Mouse (Mus musculus) cerebellum, adult (tissue): ENCODE measurements around the gene Prickle1.

Source experiments
- ATAC-seq: cut with Nextera tagmentation; 2 replicates; pipeline ENCODE4 v1.9.2; 2017; ENCODE audit warnings: mild to moderate bottlenecking, moderate library complexity, mixed read lengths; ENCODE audit not compliant: insufficient number of reproducible peaks, low FRiP score, low TSS enrichment

The Prickle1 gene

DNA sequence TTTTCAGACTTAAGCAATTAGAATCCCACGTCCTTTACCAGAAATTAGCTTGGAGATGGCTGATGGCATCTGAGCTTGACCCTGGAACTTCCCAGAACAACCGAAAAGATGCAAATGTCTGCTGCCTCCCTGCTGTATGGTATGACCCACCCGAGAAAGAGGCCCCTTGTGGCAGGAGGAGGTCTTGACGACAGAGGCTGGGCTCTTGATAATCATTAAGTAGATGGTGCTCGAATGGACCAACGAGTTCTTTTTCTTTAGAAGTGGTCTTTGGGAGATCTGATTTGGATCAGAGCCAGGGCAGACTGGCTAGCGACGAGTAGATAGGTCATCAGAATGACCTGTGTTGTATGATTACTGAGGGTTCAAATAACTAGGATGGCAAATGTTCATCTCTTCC lies 40.0 kb downstream of the Prickle1 start:
- ATAC-seq = no peak

DNA sequence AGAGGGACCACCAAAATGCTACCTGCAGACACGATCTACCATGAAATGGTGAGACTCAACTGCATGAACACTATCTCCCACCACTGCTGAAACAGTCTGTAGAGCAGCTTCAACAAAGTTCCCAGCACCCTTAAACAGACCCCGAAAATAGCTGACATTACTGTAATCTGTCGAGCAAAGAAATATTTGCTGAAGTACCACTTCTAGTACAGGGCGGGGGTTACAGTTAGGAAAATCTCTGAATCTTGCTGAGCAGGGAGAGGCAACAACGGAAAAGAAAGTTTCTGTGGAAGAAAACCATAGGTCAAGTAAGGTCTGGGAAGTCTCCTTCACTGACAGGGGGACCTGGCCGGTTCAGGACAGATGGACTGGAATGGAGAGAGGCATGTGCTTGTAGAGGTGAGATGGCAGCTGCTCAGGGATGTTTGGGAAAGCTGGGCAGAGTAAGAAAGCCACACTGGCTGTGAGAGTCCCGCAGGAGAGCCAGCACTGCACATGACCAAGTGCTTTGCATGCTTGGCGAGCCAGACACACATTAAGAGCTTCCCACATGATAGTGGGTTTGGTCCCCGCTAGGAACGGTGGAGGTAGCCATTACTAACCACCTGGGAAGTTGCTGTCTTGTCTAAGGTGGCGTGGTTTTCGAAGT lies 41.4 kb downstream of the Prickle1 start:
- ATAC-seq = no peak

DNA sequence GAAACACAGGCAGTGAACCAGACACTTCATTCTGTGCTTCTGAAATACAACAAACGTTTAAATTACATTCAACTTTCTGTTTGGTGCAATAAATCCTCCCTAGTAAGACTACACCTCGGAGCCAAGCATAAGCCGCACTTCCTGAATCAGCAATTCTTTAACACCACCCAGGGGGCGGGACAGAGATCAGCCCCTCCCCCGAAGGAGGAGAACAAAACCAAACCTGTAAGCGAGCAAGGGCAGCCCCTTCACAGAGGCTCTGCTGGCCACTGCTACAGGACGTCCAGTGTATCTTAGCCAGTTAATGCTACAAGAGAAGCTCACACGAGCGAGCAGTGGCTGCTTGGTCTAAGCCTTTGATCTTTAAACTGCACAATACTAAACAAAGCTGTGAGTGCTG lies 43.5 kb downstream of the Prickle1 start:
- no peak for ATAC-seq

DNA sequence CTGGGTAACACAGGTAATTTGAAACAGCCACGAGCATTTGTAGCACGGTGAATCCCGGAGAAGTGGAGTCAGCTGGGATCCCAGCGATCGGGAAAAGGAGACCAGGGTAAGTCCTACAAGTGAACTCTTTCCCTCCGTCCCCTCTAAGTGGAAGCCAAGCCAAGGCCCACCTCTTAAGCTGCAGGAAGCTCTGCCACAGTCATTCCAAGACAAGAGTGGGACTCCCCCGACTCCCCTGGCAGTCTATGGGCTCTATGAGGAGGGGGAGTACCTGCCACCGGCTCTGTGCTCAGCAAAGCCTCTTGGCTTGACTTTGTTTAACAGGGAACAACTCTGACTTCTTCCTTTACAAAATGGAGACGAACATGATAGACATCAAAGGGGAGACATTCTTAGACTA lies 47.4 kb downstream of the Prickle1 start:
- no peak for ATAC-seq

DNA sequence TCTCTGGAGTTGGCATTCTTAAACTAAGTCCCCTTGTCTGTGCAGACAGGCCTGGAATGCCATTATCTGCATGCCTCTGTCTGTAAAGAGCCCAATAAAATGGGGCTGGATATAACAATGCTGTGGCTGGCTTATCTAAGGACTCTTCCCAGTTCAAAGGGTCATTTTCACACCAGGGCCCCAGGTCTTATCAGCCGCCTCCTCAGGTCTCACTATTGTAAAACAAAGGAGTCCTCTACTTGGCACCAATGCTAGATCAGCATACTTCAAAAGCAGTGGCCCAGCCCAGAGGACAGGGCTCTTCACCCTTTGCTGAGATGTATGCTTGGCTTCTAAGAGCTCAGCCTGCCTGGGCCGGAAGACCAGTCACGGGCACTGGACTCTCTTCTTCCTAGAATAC lies 56.3 kb downstream of the Prickle1 start:
- ATAC-seq = no peak

DNA sequence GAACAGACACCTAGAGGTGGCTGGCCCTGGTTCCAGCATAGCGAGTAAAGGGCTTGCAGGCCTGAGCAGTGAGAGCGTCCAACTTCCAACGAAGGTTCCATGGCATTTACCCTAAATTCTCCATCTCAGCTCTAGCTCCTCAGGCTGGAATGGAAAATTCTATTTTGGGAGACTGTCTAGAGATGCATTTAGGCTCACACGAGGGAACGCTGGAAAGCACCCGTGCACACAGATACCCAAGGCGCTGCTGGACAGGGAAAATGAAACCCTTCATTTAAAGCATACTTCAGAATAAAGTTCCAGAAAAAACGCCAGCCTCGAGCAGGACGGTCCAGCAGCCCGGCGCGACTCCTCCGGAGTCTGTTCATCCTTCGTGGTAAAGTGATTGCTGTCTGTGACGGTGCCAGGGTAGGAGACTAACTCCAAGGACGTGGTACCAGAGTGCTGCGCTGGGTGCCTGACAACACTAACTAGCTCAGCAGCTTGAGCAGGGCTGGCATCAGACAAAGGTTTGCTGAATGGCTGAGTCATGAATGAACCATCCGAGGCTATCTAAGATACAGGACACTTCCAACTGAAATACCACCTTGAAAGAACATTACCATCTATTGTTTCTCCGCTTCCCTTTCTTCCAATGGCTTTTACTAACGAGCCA lies 57.0 kb downstream of the Prickle1 start:
- no peak for ATAC-seq

DNA sequence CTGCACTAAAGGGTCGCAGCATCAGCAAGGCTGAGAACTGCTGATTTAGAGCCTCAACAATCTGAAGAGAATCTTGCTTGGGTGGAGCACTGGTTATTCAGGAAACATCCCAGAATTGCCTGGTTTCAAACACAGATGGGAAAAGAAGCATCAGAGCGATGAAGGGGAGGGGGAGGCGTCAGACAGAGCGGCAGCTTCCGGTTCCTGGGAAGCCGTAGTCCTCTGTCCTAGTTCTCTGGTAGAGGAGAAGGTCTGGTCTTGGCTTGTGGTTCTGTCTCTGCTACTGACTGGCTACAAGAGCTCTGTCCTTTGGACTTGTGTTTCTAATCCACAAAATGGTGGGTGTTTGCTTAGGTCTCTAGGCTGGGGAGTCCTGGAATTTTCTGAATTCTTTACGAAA lies 57.9 kb downstream of the Prickle1 start:
- no peak for ATAC-seq

DNA sequence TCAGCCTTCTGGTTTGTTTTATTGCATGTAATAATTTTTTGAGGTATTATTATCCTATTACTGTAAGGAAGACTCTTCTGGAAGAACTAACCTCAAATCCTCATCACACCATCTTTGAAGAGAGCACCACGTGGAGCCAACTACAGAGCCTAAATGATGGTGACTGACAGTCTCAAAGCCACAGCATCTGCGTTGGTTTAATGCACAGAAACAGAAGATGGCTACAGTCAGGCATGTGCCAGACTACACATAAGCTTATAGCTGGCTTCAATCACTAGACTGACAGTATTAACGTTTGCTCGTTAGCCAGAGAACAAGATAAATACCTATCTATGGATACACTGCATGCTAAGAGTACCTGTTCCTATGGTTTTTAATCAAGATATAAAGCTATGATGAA lies 59.5 kb downstream of the Prickle1 start:
- no peak for ATAC-seq

DNA sequence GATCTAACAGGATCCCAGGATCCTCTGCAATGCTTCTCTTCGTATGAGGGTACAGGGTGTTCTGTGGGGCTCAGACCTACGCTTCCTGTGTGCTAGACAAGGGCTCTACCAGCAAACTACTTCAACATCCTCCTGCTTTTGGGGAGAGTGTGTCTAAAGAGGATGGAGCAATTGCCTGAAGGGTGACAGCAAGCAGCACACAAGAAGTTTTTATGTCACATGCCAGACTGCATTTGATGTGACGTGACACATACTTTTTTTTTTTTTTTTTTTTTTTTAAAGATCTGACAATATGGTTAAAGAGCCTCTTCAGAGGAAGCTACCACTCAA lies 65.0 kb downstream of the Prickle1 start:
- no peak for ATAC-seq

DNA sequence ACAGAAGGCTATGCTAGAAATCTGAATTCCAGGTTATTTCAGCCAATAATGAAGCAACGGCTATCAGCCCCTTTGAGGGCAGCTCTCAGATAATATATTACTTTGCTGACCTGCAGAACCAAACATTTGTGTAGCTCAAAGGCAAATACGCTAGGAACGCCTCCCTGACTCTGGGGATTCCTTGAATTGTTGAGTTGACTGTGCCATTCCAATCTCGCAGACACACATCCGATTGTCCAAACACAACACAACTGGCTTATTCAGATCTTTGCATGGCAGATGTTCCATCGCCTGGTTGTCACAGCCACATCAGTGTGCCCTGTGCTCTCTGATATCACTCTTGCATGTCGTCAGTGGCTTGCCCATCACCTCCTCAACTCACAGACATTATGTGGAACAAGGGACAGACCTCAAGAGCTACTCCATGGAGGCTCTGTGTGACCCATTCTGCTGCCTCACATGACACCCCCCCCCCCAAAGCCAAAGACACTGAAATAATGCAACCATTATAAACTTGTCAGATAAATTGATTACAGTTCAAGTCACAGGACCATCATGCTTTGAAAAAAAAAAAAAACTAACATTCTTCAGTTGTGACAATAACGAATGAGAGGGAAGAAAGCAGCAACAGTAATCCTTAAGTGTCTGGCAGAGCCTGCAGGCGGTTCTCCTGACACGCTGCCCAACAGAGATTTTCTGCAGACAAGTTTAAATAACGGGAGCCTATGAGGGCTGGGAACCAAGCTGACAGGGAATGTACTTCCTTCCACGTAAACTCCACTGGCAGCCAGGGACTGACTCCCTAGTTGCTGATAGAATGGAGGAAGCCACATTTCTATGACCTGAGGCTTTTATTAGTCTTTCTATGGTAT lies 65.6 kb downstream of the Prickle1 start:
- no peak for ATAC-seq

DNA sequence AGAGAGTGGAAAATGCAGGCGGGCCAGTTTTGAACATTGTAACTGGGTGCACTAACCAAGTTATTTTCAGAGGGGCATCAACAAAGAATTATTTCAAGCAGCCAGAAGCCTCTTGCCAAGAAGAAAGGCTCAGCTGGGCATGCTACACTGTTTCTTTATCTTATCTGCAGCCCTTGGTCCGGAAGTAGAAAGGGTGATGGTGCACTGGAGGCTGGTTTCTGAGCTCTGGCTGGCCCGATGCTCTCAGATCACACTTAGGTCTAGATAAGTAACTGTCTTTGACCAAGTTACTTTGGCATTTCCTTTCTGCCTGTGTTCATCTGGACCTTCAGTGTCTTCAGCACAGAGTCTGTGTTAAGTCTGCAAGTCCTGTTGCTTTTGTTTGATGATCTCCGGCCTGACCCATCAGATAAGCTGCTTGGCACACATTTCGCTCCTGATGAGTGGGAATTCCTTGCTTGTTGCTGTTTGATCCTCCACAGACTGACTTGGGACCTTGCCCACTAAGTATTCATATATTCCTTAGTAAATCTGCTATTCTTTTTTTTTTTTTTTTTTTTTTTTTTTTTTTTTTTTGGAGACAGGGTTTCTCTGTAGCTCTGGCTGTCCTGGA lies 70.3 kb downstream of the Prickle1 start:
- ATAC-seq = no peak

DNA sequence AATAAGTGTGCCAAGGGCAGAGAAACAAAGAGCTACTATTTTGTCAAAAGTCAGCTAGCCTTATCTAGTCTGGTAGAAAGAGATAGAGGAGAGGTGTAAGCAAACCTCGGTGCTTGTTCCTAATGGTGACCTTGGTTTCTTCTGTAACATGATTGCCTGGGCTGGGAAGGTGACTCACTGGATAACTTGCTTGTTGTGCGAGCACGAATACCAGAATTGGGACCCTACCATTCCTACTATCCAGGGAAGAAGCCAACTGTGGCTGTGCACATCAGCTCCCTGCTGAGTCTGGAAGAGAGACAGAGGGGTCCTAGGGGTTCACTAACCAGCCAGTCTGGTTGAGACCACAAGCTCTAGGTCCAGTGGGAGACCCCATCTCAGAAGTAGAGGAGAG lies 73.9 kb downstream of the Prickle1 start:
- ATAC-seq = no peak

DNA sequence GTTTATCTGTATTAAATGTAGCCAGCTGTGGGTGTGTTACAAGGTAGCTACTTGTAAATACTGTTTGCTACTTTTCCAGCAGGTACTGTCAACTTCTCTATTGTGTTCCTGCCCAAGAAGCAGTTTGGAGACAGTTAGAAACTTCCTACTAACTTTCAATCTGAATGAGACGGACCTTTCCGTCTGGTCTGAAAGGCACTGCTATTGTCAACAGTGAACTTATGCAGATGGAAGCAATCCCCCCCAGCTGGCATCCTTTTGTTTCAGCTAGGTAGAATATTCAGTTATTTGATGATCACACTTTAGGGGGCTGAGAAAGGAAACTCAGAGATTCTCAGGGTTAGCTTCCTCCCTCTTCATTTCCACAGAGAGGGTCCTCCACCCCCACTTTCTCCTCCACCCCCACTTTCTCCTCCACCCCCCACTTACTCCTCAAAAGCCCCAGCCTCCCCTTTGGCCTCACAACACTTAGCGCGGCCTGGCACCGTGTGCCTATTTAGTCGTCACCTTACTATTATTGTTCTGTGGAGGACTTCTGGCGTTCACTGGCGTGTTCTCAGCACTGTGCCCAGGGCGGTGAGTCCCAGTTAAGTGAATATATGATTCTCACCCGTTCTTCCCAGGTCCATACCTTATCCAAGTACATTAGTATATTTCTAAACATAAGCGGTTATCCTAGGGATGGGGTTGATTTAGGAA lies 74.5 kb downstream of the Prickle1 start:
- no peak for ATAC-seq

DNA sequence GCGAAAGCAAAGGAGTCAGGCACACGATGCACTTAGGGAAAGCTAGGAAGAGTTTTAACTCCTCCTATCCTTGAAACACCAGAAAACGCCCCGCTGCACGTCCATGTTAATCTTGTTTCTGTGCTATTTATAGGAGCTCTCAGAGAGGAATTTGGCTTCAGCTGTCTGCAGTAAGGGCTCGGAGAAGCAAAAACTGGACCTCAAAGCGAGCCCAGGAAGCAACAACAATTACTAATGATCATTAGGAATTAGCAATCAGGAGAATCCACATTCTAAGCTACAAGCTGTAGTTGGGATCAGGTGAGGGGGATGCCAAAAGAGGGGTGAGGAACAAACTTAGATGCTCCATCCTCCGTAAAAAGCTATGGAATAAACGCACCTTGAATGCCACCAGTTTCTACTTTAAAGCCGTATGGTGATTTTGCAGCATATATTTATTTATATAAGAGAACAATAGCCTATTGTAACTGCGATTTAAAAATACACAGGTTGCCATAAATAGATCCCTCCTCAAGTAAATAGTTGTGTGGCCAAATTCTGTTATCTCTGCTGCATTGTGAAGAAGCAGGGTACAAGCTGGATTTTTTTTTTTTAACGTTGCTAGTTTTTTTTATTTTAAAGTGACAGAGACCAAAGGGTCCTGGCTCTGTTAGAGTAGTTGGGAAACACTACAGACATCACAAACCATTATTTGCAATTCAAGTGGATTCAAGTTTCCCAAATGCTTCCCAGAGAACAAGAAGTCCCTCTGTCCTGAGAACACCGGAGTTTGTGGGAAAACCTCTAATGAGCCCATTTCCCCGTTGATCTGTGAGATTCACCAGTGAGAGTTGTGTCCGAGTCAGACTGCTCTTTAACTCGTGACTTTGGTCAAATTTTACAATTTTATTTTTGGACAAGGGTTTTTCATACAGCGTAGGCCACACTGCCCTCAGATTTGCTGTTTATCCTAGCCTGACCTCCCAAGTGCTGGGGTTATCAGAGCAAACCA lies 75.6 kb downstream of the Prickle1 start:
- ATAC-seq = no peak

DNA sequence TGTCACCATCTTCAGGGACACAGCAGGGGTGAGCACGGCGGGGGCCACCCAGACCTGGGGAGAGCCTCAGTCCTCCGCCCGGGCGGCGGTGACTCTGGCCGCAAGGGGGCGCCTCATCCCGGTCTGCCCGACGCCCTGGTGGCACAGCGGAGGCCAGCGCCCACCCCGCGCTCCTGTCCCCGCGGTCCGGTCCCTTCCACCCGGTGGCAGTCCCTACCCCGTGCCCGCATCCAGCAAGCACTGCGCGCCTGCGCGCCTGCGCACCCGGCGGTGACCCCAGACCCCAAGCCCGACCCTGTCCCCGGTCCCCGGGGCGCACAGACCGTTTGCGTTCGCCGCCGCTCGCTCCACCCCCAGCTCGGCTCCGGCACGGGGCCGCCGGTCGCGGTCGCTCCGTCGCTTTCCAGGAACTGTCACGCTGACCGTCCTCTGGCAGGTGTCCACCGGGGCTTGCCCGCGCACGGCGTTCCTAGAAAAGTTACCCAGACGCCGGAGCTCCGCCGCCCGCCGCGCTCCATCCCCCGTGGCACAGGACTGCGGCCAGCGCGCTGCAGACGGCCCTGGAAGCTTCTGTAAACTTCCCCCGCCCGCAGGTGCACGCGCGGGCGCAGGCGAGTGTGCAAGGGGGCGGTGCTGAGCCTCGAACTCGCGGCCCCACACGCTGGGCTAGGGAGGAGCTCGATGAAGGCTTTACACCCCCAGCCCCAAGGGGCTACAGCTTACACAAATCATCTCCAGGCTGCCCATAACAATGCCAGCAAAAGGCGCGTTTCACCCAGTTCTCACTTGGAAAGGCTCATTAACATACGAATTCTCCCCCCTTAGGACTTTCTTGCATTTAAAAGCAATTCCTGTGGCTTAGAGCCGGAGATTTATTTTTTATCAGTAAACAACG lies 76.5 kb downstream of the Prickle1 start:
- ATAC-seq = peak; percentile 75

DNA sequence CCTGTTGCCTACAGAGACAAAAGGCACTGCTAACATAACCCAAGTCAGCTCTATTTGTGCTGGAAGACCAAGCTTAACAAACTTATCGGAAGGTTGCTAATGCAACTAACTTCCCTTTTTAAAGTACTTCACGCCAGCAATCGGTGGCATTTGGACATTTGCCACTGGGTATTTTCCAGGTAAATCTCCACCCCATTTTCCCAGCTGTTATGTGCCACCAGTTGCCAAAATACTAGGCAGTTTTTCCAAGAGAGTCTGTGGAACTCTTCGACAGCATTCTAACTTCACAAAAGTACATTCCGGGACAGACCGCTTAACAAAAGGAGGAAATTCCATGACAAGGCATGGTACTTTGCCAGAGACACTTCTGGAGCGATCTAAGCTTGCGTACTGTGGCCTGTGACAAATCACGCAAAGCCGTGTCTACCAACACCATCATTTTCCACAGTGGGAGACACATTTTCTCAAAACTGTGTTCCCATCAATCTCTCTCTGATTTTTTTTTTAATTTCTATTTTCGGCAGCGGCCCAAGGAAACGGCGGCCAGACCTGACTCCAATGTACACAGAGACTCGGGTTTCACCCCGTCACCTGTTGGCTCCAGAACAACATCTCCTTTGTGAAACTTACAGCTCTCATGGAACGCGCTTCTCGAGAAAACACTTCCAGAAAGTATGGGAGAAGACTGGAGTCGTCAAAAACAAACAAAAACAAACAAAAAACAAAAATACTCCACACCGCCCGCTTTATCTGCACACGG lies 77.4 kb downstream of the Prickle1 start:
- ATAC-seq = no peak

DNA sequence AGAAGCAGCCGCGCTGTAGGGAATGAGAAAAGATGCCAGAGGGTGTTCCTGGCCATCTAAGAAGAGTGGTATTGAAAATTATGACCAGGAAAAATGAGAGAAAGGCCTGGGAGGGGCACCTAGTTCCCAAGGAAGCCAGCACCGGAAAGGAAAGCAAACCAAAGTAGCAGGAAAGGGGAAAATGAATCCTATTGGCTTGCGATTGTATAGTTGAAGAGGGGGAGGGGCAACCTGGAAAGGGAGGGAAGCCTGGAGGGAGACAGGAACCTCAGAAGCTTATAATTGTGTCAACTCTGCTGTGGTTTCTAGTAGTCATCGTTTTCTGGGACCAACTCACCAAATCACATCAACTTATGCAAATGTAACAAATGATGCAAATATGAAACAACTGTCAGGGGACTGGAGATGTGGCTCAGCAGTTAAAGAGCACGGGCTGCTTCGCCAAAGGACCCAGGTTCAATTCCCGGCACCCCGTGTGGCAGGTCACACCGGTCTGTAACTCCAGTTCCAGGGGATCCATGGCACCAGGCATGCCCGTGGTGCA lies 78.6 kb downstream of the Prickle1 start:
- ATAC-seq = no peak
